Mouse (Mus musculus): ENCODE measurements around the gene Gm43518. TPM values are rescaled to one million over a fixed set of nuclear protein-coding genes. Genes with fewer than 3 reads are reported as not detected.
A peak's percentile ranks its signal among the peaks of the same experiment; 100 is the strongest.

Gene Gm43518
- total RNA-seq, 4 experiments from 2014 or later = 1.2 TPM; not detected in 3

- no peak for DNase-seq (ENCODE audit: low spot score in 2 of 2)
Observed at GRCm38 (mm10) chr5:123933556-123933955, 6.3 kb downstream of the Gm43518 start.

- DNase-seq (ENCODE audit: low spot score in 2 of 2) = no peak
Observed at GRCm38 (mm10) chr5:123933957-123934591, 6.9 kb downstream of the Gm43518 start.

- no peak for DNase-seq (ENCODE audit: low spot score in 2 of 2)
Observed at GRCm38 (mm10) chr5:123935931-123936330, 8.7 kb downstream of the Gm43518 start.

GRCm38 (mm10) chr5:123938479-123938878 lies 11.3 kb downstream of the Gm43518 start:
- DNase-seq (ENCODE audit: low spot score in 2 of 2) = no peak

GRCm38 (mm10) chr5:123946546-123946945 lies 19.3 kb downstream of the Gm43518 start:
- DNase-seq (ENCODE audit: low spot score in 2 of 2) = no peak

GRCm38 (mm10) chr5:123947041-123947761 lies 20.0 kb downstream of the Gm43518 start:
- no peak for DNase-seq (ENCODE audit: low spot score in 2 of 2)

- no peak for DNase-seq (ENCODE audit: low spot score in 2 of 2)
Observed at GRCm38 (mm10) chr5:123952365-123953045, 25.3 kb downstream of the Gm43518 start.

GRCm38 (mm10) chr5:123957213-123957612 lies 30.0 kb downstream of the Gm43518 start:
- DNase-seq (ENCODE audit: low spot score in 2 of 2) = no peak

- no peak for DNase-seq (ENCODE audit: low spot score in 2 of 2)
Observed at GRCm38 (mm10) chr5:123959018-123959417, 31.8 kb downstream of the Gm43518 start.

GRCm38 (mm10) chr5:123960129-123960528 lies 32.9 kb downstream of the Gm43518 start:
- DNase-seq (ENCODE audit: low spot score in 2 of 2) = no peak

GRCm38 (mm10) chr5:123961046-123961445 lies 33.8 kb downstream of the Gm43518 start:
- no peak for DNase-seq (ENCODE audit: low spot score in 2 of 2)

- DNase-seq (ENCODE audit: low spot score in 2 of 2) = no peak
Observed at GRCm38 (mm10) chr5:123964208-123964607, 37.0 kb downstream of the Gm43518 start.

- DNase-seq (ENCODE audit: low spot score in 2 of 2) = no peak
Observed at GRCm38 (mm10) chr5:123966759-123967158, 39.5 kb downstream of the Gm43518 start.

GRCm38 (mm10) chr5:123968468-123968867 lies 41.2 kb downstream of the Gm43518 start:
- no peak for DNase-seq (ENCODE audit: low spot score in 2 of 2)

- no peak for DNase-seq (ENCODE audit: low spot score in 2 of 2)
Observed at GRCm38 (mm10) chr5:123969216-123969615, 42.0 kb downstream of the Gm43518 start.

- DNase-seq (ENCODE audit: low spot score in 2 of 2) = no peak
Observed at GRCm38 (mm10) chr5:123970576-123970975, 43.4 kb downstream of the Gm43518 start.

- no peak for DNase-seq (ENCODE audit: low spot score in 2 of 2)
Observed at GRCm38 (mm10) chr5:123972453-123972852, 45.2 kb downstream of the Gm43518 start.

GRCm38 (mm10) chr5:123973299-123974178 lies 46.3 kb downstream of the Gm43518 start, which contains the start of gene Hip1r:
Gene Hip1r, plus strand, starts transcription at chr5:123973628.
- DNase-seq (ENCODE audit: low spot score in 2 of 2) = peak in 1 of 2 experiments; percentile 67

- DNase-seq (ENCODE audit: low spot score in 2 of 2) = no peak
Observed at GRCm38 (mm10) chr5:123974179-123974485, 46.9 kb downstream of the Gm43518 start.

GRCm38 (mm10) chr5:123974616-123975111 lies 47.4 kb downstream of the Gm43518 start:
- no peak for DNase-seq (ENCODE audit: low spot score in 2 of 2)

GRCm38 (mm10) chr5:123975668-123976180 lies 48.5 kb downstream of the Gm43518 start:
- no peak for DNase-seq (ENCODE audit: low spot score in 2 of 2)

Measured in left cerebral cortex, adult 8-10 months (tissue).